Mouse (Mus musculus): ENCODE results near the gene Dpep2nb.

GRCm38 (mm10) chr8:105971019-105971720, 34.6 kb downstream of the Dpep2nb start:
- TF ChIP-seq CTCF (IDR thresholded peaks at IDR 0.05; ENCODE audit: control insufficient read depth, insufficient read depth, low read length) (no peak), POLR2A (IDR thresholded peaks at IDR 0.05; ENCODE audit: borderline replicate concordance, control insufficient read depth, low read depth, low read length) (no peak)
